Mouse (Mus musculus): Measurements from ENCODE around the gene Irx5.
A peak's percentile ranks its signal among the peaks of the same experiment; 100 is the strongest.

Irx5 gene

DNA sequence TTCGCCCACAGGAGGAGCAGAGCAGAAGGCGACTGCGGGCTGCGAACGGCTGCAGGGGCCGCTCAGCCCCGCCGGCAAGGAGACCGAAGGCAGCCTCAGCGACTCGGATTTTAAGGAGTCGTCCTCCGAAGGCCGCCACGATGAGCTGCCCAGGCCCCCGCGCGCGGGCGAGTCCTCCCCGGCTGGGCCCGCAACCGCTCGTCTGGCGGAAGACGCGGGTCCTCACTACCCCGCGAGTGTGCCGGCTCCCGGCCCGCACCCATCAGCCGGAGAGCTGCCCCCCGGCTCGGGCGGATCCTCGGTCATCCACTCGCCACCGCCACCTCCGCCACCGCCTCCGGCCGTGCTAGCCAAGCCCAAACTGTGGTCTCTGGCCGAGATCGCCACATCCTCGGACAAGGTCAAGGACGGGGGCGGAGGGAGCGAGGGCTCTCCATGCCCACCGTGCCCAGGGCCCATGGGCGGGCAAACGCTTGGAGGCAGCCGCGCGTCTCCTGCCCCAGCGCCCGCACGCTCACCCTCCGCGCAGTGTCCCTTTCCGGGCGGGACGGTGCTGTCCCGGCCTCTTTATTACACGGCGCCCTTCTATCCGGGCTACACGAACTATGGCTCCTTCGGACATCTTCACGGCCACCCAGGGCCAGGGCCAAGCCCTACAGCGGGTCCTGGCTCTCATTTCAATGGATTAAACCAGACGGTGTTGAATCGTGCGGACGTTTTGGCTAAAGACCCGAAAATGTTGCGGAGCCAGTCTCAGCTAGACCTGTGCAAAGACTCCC lies 2.8 kb downstream of the Irx5 start:
- no peak for DNase-seq

DNA sequence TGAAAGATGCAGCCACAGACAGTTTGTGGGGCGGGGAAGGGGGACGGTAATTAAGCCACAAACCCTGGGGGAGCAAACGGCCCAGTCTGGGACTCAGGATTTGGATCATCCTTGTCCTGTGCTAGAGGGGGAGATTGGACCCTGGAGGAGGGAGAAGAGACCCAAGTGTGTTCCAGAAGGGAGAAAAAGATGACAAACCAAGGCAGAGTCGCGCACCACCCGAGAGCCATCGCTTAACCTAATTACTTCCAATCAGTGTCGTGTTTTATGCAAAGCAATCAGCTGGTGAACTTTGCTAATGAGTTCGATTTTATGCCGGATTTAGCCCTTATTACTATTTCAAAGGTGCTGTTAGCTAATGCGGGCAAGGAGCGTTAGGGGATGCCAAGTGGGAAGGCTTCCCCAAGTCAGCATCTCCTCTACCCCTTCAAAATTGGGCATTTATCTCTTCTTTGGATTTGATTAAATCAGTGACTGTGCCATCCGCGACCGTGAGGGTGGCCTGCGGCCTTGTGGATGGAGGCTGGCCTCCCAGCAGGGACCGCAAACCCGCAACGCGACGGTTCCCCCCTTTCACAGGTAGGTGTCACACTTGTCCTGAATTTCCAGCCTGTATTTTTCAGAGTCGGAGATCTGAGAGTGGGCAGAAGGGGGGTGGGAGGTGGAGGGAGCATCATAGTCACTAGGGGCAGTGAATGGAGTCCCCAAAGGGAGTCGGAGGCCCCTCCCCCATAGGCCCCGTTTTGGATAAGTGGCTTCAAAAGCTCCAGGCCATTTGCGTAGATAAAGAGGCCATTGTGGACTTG lies 4.3 kb downstream of the Irx5 start:
- peak; percentile 37 to 57 for DNase-seq

DNA sequence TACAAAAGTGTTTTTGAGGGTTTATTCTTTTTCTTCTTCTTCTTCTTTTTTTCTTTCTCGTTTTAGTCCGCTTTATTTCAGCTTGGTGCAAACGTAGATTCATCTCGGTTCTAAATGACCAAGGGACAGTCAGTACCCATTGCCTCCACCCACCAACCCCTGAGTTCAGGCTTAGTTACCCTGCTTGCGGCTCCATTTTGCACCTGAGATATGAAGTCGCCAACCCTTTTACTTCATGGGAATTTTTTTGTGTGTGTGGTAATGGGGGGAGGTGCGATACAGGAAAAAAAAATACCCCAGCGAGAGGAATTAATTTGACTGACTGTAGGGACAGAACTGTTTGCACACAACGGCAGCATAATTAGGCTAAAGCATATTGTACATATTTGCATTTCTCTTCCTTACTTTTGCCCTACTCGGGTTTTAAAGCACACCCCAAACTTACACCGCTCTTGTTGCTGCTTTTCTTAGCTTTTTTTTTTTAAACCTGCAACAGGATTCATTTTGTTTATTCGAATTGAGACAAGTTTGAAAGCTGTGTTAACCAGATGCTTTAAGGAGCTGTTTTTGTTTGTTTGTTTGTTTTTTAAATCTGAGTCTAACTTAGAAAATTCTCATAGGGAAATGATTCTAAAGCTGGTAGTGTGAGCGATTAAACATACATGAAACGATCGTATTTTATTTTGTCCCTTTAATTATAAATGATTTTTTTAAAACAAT lies 5.1 kb downstream of the Irx5 start:
- DNase-seq, result no peak

DNA sequence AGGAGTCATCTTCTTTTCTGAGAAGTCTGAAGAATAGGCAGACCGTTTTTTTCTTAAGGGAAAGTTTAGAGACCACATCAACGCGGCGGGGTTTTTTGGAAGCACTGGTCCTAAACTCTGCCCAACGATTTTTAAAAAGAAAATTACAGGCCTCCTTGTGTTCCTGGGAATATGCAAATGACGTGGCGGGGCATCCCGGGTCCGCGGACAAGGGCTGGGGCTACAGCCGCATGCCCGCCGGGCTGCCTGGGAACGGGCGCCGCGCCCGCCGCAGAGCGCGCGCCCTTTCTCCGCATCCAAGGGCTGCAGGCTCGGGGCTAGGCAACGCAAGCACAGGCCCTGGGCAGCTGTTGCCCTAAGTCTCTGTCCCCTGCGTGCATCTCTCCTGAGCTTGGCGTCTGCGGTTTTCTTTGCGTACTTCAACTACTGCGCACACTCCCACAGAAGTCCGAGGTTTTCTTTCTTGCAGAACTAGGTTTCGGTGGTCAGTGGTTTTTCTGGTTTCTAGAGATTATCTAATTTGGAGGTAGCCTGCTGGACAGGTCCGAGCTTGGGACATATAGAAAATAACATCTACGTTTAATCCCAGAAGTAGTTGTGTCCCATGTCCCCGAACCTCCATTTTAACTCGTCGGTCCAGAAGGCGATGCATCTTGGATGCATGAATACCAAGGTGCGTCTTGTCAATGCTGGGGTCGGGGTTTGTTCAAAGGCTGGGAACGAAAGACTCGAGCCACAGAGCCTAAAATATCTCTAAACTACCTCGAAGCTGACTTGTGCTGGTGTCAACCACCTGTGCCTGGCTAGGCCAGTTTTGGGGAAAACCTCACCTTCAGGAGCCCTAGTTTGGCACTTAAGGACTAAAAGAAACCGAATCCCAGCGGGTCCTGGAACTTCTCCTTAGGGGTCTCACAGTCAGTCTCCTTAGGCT lies 6.1 kb downstream of the Irx5 start:
- DNase-seq, result no peak

DNA sequence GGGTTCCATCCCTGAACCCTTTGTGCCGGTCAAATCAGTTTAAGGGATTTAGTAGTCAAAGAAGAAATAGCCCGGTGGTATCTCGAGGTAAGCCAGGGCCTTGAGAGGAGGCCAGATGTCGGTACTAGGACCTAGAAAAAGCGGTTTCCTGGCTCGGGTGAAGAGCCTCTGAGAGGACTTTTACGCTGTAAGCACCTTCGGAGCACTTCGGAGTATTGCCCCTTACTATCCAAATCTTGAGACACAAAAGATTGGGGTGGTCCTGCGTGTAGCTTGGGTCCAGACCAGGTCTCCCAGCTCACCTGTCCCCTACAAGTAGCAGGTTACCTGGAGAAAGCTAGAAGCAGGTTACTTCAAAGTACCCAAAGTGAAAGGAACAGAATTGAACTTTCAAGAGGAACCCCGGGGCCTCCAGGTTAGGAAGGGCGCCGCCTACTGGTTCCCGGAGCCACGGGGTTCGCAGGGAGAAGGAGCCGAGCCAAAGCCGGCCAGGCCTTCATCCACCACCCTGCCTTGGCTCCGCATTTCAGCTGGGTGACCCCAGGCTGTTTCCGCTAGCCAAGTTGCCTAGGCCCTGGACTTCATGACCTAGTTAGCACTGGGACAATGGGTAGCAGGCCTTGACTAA lies 6.8 kb downstream of the Irx5 start:
- peak; percentile 72 to 76 for DNase-seq

DNA sequence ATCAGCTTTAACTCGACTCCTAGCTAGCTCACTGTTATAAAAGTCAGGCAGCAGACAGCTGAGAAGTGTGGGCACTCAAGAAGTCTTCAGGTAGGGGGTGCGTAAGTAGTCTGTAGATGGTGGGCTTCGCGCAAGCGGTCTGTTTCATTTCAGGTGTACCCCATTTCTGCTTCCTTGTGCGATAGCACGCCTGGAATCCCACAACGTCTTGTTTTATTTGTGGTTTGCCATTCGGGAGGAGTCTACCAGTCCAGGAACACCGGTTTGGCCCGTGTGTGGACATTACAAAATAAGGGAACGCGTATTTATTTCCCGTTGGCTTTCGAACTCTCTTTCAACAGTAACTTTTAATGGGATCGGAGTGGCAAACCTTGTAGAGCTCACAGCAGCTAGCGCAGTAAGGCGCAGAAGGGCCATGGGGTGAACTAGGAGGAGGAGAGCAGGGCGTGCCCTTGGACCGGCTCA lies 7.4 kb downstream of the Irx5 start:
- DNase-seq, result no peak

DNA sequence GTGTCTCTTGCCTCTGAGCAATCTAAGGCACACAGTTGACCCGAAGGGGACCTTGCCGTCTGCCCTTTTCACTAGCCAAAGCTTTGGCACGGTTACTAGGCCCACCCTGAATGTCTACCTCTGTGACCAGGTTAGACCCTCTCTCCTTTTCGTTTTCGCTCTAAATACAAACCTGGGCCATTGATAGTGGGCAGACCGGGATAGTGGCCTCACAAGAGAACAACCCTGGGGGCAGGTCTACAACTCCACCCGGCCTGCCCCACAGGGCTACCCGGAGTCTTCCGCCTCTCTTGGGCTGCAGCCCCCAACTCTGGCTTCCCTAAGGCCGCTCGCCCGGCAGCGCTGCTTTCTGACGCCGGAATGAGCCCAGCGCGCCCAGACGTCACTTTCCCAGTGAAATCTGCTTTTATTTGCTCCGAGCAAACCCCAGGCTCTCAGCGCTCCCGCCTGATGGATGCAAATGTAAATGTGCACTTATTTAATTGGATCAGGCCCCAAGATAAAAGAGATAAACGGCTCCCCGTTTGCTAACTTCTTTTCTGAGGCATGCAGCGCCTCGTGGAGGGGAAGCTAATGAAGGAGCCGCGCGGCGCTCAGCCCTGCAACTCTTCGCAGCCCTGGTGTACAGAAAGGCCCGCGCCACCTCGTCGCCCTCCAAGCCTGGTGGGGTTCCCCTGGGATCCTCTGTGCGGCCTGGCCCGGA lies 8.0 kb downstream of the Irx5 start:
- no peak for DNase-seq

DNA sequence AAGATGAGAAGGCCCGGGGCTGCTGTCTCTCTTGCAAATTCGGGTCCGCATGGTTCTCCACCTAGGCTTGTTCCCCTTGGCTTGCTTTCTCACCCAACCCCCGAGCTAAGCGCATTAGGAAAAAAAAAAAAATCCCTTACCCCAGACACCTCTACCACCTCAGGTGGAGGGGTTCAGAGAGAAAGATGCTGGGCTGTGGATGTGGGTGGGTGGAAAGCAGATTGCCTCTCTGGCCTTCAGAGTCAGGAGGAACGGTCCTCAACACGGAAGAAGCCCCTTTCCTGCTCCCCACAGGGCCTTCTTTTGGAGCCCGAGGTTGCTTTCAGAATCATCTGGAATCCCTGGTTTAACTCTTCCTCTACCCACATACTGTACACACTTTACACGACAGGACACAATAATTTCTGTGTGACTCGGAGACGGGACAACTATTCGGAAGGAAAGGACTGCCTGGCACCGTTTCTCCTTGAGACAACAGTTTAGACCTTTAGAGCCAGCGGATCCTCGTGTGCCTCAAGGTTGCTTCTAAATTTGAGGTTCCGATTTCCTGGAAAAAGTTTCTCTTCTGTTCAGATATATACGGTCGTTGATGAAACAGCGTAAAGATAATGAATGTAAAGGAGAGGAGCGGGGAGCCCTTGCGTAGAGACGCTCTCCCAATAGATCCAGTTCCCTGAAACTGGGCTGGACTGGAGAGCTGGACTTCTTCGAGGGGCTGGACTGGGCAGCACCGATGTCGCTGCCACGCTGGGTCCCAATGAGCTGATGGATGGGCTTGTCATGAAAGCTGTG lies 8.7 kb downstream of the Irx5 start:
- no peak for DNase-seq

DNA sequence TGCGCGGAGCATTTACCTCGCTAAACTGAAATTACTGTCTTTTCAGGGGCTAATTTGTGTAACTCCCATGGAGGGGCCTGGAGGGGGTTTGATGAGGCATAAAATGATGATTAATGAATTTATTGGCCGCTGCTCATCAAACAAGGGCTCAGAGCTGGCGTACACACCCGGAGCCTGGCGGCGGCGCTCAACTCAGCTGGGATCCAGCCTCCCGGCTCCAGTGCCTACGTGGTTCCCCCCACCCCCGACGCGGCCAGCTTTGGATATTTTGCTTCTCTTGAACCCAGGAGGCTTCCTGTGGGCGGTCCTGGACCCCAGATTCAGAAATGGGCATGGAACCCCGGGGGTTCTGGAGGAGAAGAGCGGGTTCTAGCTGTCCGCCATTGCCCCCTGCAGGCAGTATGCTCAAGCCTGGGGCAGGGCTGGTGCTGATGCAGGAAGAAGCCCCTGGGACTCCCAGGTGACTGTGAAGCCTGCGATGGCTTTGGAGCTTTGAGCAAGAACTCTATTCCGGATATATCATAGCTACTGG lies 9.4 kb downstream of the Irx5 start:
- DNase-seq, result peak in 1 of 2 experiments; percentile 45

DNA sequence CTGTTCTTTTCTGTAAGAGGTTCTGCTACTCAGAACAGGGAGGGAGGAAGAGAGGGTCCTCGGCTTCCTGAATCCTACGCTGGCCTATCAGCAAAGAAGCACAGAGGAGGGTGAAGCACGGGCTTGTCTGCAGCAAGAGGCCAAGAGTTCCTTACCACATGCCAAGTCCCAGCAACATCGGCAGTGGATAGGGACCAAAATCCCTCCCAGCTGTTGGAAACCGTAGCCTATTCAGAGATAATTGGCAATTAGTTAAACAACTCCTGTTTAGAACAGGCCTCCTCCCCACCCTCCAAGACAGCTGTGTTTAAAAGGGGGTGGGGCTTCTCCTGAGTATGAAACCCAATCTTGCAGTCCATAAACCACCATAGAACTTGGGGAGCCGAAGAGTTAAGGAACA lies 22.1 kb downstream of the Irx5 start:
- DNase-seq, result no peak

DNA sequence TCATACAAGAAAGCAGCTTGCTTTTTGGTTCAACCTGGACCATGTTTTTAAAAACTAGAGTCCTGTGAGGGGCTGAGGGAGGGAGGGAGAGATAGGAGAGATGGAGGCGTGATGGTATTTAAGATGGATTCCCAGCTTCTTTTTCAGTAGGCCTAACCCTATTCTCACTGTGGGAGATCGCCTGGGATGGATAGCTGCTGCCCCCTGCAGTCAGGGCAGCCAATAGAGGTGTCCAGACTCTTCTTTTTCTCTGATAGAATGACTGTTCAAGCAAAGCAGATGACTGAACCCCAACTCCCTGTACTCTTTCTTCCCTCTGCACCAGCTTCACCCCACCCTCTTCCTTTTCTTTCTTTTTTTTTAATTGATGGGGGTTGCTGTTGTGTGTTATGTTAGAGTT lies 23.1 kb downstream of the Irx5 start:
- peak in 1 of 2 experiments; percentile 34 for DNase-seq

DNA sequence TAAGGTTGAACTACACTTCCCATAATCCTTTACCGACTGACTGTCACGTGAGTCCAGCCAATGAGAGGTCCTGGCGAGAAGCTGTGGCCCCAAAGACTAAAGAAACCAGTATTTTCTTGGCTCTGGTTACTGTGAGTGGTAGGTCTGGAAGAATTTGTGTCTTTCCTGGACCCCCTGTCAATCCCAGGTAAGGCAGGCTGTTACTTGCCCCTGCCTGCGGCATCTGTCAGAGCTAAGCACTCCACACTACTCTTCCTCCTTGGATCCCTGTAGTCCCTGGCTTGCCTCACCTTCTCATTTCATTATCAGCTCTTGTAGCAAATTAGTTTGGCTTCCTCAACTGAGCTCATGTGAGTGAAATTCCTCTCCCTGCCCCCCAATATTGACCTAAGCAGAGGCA lies 30.5 kb downstream of the Irx5 start:
- DNase-seq, result no peak

DNA sequence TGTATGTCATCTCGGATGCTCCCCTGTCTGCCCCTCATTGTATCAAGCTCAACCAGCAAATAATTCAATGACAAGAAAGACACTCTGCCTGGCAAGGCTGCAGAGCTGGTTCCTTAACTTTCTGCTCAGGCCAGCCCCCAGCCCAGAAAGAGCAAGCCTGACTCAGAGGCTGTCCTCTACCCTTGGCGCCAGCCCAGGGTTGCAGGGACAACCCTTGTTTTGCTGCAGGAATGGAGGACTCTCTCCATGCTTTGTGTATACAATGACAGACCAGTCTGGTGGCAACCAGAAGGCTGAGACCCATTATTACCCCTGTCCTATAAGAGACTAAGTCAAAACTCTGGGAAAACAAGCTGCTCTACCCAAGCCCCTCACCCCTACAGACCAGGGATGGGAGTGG lies 46.8 kb downstream of the Irx5 start:
- no peak for DNase-seq

DNA sequence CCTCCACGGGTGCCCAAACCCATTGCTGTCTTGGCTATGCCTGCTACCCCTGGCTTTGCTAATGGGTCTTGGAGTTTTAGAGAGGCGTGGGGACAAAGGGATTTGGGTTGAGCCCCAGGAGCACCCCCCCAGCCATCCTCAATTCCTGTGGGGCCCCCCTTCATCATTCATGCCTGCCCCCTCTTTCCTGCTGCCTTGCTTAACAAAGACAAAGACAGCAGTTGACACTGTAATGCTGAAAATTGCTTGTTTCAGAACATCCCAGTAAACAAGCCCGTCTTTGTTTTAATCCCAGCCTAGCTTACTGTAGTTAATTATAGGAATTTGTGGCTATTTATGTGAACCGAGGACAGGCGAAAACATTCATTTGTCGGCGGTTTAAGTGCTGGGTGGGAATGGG lies 50.7 kb downstream of the Irx5 start:
- DNase-seq, result no peak

DNA sequence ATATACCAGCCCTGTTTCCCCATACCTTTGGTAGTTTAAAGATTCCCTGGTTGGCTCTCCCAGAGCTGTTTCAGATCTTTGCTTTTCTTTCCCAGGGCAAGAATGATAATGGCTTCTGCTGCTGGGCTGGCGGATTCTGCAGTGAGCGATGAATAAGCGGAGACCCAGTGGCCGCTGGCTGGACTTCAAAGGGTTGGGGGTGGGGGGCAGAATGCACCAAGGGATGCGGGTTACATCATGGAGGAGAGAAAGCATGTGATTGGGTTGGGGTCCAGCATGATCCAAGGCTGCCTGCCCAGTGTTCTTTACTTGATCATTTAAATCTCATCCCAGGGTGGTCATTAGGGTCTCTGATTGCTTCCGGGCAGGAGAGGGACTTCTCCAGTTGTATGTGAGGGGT lies 56.2 kb downstream of the Irx5 start:
- DNase-seq, result no peak

DNA sequence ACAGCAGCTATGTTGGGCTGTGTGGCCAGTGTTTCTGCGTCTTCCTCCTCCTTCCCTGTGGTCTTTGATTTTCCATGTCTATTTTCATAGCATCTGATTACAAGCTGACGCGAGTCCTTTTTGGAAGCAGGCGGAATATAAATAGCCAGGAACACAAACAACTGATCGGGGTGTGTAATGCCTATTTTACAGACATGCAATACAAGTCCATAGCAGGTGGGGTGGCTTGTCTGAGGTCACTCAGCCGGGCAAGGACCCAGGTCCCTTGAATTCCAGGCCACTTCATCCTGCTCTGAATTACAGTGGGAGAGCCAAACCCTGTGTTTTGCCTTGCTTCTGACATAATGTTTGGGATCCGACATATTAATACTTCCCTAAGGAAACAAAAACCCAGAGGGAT lies 63.2 kb downstream of the Irx5 start:
- no peak for DNase-seq

Measured in kidney, postnatal 25 days (tissue).